Mouse (Mus musculus) cortical plate, adult 2 months (tissue): Measurements from ENCODE around the gene Shkbp1.

Source experiments
- CTCF ChIP-seq: fragments of 200-500 bp; IDR thresholded peaks from 2 replicates; pipeline ENCODE4 v1.5.1; 2011; ENCODE audit warnings: mild to moderate bottlenecking, control low read depth, low read length; ENCODE audit not compliant: insufficient read depth; ENCODE audit errors: extremely low read depth
- POLR2A ChIP-seq: fragments of 200-500 bp; IDR thresholded peaks from 2 replicates; pipeline ENCODE4 v1.6.1; 2011; ENCODE audit warnings: mild to moderate bottlenecking, low read length, control low read depth; ENCODE audit not compliant: insufficient read depth; ENCODE audit errors: extremely low read depth

- TF ChIP-seq CTCF: no peak
- TF ChIP-seq POLR2A: no peak
These were observed 429 bp upstream of the Shkbp1 start for GRCm38 (mm10) chr7:27356248-27356647.
